Mouse (Mus musculus) brain, embryonic 14.5 days (tissue): ENCODE results near the gene Rxra. TPM values are rescaled to one million over a fixed set of nuclear protein-coding genes. Genes with fewer than 3 reads are reported as not detected.

Source experiments
- DNase-seq: peaks from one replicate; pipeline ENCODE4 v3.0.0-alpha.2; 2011; ENCODE audit warnings: low read depth
- CTCF ChIP-seq: fragments of 200-500 bp; IDR thresholded peaks from 2 replicates; pipeline ENCODE4 v1.5.1; 2012; ENCODE audit warnings: inconsistent platforms, mild to moderate bottlenecking, moderate library complexity, borderline replicate concordance; ENCODE audit not compliant: insufficient read depth, insufficient read length; ENCODE audit errors: extremely low read depth
- POLR2A ChIP-seq: fragments of 200-500 bp; IDR thresholded peaks from 2 replicates; pipeline ENCODE4 v1.6.1; 2012; ENCODE audit warnings: mild to moderate bottlenecking, inconsistent platforms, borderline replicate concordance; ENCODE audit not compliant: poor library complexity, insufficient read depth, insufficient read length, severe bottlenecking; ENCODE audit errors: extremely low read depth
- polyA plus RNA-seq: library from polyadenylated mRNA; depleted of rRNA; stranded (reverse); fragments of >200 nt; gene quantifications from 2 replicates; pipeline ENCODE4 v1.2.3, GENCODE M21; 2012; rRNA removed

Gene Rxra
- 15.2 and 20.4 TPM in 2 replicates for polyA plus RNA-seq

DNA sequence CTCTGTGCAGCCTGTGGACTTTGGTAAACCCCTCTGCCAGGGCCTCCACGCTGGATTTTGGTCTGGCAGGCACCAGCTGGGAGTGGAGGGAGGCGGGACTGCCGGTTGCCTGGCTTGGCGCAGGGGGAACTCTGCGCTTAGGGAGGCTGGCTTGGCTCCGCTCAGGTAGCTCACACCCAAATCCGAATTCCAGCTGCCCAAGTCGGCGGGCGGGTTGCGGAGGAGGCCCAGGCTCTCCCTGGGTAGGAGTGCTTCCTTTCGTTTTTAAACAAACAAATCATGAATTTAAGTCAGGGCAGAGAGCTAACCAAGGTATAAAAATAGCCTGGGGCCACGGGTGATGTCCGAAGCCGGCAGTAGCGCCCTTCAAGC, at the start of gene Rxra:
Gene Rxra, plus strand, starts transcription at position 335 of the 372 bp plus-strand sequence.
- DNase-seq = peak; percentile 58
- TF ChIP-seq CTCF = no peak
- no peak for TF ChIP-seq POLR2A

DNA sequence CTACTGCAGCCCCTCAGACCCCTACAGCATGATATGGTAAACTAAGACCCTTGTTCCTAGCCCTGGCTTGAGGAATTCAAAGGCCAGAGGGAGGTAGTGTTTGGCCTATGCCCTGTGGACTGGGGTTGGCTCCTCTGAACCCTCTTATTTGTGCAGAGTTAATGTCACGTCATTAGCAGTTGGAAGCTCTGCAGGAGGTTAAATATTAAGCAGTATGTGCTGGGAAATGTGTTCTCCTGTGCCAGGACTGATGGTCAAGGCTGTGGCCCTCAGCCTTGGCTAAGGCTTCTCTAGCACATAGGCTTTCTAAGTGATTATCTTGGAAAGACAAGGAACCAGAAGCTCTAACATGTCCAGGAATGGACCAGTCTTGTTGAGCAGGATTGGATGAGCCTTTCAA, 49.6 kb upstream of the Rxra start:
- no peak for TF ChIP-seq POLR2A
- no peak for TF ChIP-seq CTCF
- DNase-seq = no peak

- TF ChIP-seq CTCF (no peak), POLR2A (no peak)
- DNase-seq = no peak
These were observed 45.5 kb upstream of the Rxra start for GRCm38 (mm10) chr2:27630601-27631285.

- DNase-seq = no peak
- TF ChIP-seq CTCF = no peak
- no peak for TF ChIP-seq POLR2A
These were observed 42.8 kb upstream of the Rxra start for GRCm38 (mm10) chr2:27633471-27633870.

DNA sequence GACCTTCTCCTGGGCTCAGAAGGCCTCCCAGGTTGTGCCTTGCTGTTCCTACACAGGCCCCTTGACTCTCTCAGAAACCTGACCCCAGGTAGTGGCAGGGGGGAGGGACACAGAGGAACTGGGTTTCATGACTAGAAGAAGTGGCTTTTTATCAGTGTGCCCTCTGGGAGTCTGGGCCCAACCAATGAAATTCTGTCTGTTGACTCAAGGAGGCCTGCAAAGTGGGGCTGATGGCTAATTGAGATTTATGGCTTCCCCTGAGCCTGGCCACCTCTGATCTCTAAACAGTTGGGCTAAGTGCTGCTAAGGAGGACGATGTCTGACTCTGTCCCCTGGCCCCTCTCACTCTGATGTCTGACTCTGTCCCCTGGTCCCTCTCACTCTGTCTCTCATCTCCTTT, 42.2 kb upstream of the Rxra start:
- DNase-seq = no peak
- TF ChIP-seq CTCF (no peak), POLR2A (no peak)

DNA sequence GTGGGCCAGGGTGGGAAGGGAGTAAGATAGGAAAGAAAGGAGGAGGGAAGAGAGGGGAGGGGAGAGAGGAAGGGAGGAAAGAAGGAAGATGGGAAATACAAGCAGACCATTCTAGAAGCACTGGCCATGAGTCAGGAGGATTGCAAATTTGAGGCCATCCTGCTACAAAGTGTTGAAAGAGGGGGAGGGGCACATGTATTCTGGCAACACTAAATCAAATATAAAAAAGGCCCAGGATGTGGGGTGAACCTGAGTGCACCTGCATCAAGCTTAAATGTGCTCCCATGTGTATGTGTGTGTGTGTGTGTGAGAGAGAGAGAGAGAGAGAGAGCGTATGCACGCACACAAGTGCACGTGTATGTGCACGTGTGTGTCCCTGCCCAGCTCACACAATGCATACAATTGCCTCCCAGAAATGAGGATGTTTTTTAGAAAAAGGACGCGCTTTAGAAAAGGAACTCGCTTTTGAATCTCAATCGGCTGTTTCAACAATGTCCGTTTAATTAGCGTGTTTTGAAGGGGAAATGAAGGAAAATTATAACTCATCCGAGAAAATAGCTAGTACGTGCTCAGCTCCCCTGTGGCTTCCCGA, 41.0 kb upstream of the Rxra start:
- DNase-seq = peak; percentile 59
- TF ChIP-seq CTCF = no peak
- TF ChIP-seq POLR2A = no peak

DNA sequence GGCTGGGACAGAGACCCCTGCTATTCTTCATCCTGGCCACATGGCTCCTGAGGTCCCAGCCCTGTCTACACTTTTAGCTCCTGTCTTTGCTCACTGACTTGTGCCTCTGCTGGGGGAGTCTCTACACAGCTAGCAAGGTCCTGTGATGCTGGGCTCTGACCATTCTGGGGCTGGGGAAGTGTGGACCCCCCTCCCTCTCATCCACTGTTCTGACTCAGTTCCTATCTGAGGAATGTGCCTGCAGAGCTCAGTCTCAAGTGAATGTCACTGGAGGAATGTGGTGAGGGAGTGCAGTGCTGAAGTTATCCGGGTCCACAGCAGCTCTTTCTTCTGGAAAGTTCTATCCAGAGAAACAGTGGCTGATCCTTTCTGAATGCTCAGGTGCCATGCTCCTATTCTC, 39.4 kb upstream of the Rxra start:
- TF ChIP-seq CTCF (no peak), POLR2A (no peak)

GRCm38 (mm10) chr2:27637281-27637896, 38.9 kb upstream of the Rxra start:
- TF ChIP-seq CTCF (no peak), POLR2A (no peak)
- no peak for DNase-seq

More for the DNA sequence above, 39.4 kb upstream of the Rxra start:
- no peak for DNase-seq

DNA sequence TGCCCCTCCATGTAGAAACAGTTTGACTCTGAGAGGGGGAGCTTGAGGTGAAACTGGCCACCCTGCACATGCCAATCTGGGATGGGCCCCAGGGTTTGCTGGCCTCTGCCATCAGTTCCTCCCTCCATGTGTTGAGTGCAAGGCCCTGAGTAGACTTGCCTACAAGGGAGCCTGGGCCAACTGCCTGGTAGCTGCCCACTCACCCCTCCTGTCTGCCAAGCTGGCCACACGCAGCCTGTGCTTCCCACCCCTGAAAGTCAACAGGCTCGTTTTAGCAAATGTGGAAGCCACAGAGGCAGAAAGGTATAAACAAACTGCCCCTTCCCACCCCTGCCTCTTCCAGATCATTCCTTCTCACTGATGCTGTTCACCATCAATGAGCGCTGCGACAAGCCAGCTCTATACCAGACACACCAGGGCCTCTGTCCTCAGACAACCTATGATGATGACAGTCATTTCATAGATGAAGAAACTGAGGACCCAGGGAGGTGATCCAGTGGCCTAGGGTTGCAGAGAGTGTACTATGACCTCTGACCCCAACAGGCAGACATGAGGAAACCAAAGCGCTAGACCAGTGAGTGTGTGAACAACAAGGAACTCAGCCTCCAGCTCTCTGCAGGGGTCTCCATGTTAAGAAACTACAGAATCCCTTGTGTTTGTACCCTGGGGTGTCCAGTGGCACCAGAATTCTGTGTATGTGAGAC, 36.5 kb upstream of the Rxra start:
- TF ChIP-seq POLR2A (no peak), CTCF (no peak)
- no peak for DNase-seq

- TF ChIP-seq POLR2A = no peak
- peak; percentile 31 for DNase-seq
These were observed 35.2 kb upstream of the Rxra start for GRCm38 (mm10) chr2:27640900-27641479.

DNA sequence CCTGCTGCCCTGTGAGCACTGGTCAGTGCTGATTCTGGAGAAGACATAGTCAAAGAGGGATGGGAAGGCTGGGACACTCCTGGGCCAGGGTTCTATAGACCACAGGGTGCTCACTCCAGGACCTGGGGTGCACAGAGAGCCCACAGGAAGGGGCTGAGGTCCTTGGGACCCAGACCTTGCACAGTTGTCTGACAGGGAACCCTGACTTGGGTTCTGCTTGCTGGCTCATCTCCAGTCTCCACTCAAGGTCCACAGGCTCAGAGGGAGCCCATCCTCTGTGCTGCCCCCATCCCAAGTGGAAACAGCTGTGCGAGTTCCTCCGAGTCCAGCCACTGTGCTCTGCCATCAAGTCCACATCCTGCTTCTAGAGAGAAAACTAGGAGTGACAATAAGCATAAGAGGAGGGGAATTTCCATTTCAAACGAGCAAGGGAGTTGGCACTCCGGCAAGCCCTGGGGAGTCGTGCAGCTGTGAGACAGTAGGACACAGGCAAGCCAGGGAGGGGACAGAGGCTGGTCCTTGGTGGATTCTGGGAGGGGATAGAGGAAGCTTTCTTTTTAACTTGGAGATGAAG, 31.6 kb upstream of the Rxra start:
- TF ChIP-seq CTCF = no peak
- TF ChIP-seq POLR2A = no peak
- peak; percentile 25 for DNase-seq
